Mouse (Mus musculus): ENCODE measurements around the gene Slc25a13.
"Not testable (repeated sequence)": the region's sequence is repeated elsewhere in the genome, so short reads cannot be mapped to it uniquely, and the experiment has no call there.

Slc25a13 gene

GRCm38 (mm10) chr6:6202451-6202850 is 14.5 kb downstream of the Slc25a13 start:
- DNase-seq (ENCODE audit: low spot score in 2 of 2) = no peak

- DNase-seq (ENCODE audit: low spot score in 2 of 2) = no peak
These were observed 15.0 kb downstream of the Slc25a13 start for GRCm38 (mm10) chr6:6201977-6202376.

GRCm38 (mm10) chr6:6199138-6199870 is 17.7 kb downstream of the Slc25a13 start:
- no peak for DNase-seq (ENCODE audit: low spot score in 2 of 2)

GRCm38 (mm10) chr6:6198056-6198455 is 18.9 kb downstream of the Slc25a13 start:
- not testable (repeated sequence) for DNase-seq (ENCODE audit: low spot score in 2 of 2)

GRCm38 (mm10) chr6:6197339-6197738 is 19.6 kb downstream of the Slc25a13 start:
- DNase-seq (ENCODE audit: low spot score in 2 of 2) = no peak

GRCm38 (mm10) chr6:6196527-6196926 is 20.4 kb downstream of the Slc25a13 start:
- DNase-seq (ENCODE audit: low spot score in 2 of 2) = no peak

- no peak for DNase-seq (ENCODE audit: low spot score in 2 of 2)
These were observed 22.1 kb downstream of the Slc25a13 start for GRCm38 (mm10) chr6:6194831-6195230.

GRCm38 (mm10) chr6:6193906-6194305 is 23.1 kb downstream of the Slc25a13 start:
- no peak for DNase-seq (ENCODE audit: low spot score in 2 of 2)

- no peak for DNase-seq (ENCODE audit: low spot score in 2 of 2)
These were observed 24.6 kb downstream of the Slc25a13 start for GRCm38 (mm10) chr6:6192413-6192812.

- DNase-seq (ENCODE audit: low spot score in 2 of 2) = no peak
These were observed 25.2 kb downstream of the Slc25a13 start for GRCm38 (mm10) chr6:6191596-6192337.

GRCm38 (mm10) chr6:6188970-6189369 is 28.0 kb downstream of the Slc25a13 start:
- DNase-seq (ENCODE audit: low spot score in 2 of 2) = no peak

GRCm38 (mm10) chr6:6186468-6186867 is 30.5 kb downstream of the Slc25a13 start:
- DNase-seq (ENCODE audit: low spot score in 2 of 2) = no peak

GRCm38 (mm10) chr6:6185735-6186068 is 31.3 kb downstream of the Slc25a13 start:
- no peak for DNase-seq (ENCODE audit: low spot score in 2 of 2)

- no peak for DNase-seq (ENCODE audit: low spot score in 2 of 2)
These were observed 31.8 kb downstream of the Slc25a13 start for GRCm38 (mm10) chr6:6184921-6185734.

GRCm38 (mm10) chr6:6183601-6184000 is 33.4 kb downstream of the Slc25a13 start:
- no peak for DNase-seq (ENCODE audit: low spot score in 2 of 2)

- DNase-seq (ENCODE audit: low spot score in 2 of 2) = no peak
These were observed 34.8 kb downstream of the Slc25a13 start for GRCm38 (mm10) chr6:6182191-6182590.

GRCm38 (mm10) chr6:6178341-6178740 is 38.6 kb downstream of the Slc25a13 start:
- DNase-seq (ENCODE audit: low spot score in 2 of 2) = not testable (repeated sequence)

GRCm38 (mm10) chr6:6175350-6175971 is 41.5 kb downstream of the Slc25a13 start:
- DNase-seq (ENCODE audit: low spot score in 2 of 2) = no peak

GRCm38 (mm10) chr6:6173935-6174561 is 42.9 kb downstream of the Slc25a13 start:
- no peak for DNase-seq (ENCODE audit: low spot score in 2 of 2)

GRCm38 (mm10) chr6:6173166-6173934 is 43.6 kb downstream of the Slc25a13 start:
- no peak for DNase-seq (ENCODE audit: low spot score in 2 of 2)
